Mouse (Mus musculus) T-cell, adult 66 days (primary cell): ENCODE measurements around the gene Slc23a4. TPM values are rescaled to one million over a fixed set of nuclear protein-coding genes. Genes with fewer than 3 reads are reported as not detected.

Source experiments
- total RNA-seq, 2 experiments: library from RNA; stranded (reverse); gene quantifications; 3 replicates in 1 of 2; 4 replicates in 1 of 2; pipeline ENCODE4 v1.2.4; 2023

Slc23a4 gene
- total RNA-seq: under 1 TPM; 0.27 to 0.67 TPM

GRCm38 (mm10) chr6:34988081-34988761 is at the start of gene Slc23a4:
Gene Slc23a4 (minus strand): TSS chr6:34988404.

DNA sequence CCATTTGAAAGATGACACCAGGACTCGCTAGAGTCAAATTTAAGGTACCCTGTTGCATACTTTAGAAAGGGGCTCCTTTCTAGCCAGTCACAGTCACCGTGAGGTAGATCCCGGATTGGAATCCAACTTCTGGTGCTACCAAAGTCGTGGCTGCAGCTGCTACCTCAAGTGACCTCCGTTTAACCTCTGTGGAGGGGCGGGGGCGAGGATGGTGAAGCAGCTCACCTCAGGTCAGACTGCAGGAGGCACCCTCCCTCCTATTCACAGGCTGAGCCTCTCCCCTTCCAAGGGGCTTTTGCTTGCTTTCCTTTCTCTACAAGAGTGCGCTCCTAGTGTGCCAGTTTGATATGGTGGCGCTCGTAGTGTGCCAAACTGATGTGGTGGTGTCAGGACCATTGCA is 68.2 kb downstream of the Slc23a4 start, which contains the start of gene Stra8:
Gene Stra8 (plus strand): TSS at position 208 of the 400 bp plus-strand sequence.

DNA sequence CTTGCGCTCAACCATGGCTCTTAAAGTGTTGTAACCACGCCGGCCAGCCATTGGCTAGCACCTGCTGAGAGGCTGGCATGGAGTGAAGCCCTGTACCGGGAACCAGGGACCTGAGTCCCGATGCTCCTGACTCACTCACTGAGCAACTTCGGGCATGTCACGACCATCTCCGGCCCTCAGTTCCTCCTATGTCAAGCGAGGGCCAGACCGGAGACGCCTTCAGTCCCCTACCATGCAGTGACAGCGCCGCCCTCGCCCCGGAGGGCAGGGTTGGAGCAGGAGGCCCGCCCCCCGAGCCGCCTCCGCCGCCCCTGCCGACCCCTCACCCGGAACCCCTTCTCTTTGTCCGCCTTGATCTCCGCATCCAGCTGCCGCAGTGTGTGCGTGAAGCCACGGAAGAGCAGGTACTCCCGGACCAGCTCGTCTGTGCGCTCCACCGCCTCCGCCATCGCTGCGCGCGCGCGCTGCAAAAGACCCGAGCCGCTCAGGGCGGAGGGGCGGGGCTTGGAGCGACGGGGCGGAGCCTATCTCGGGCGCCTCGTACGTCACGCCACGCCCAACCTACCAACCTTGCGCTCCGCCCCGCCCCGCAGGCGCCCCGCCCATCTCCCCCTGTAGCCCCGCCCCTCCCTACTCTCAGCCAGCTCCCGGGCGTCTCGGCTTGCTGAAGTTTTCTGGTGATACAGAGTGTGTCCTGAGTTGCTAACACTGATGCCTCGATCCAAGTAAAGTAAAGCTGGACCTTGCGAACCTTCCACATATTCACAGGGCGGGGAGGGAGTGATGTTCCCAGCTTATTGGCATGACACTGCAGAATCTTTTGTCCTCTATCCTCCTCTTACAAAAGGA is 77.6 kb downstream of the Slc23a4 start, which contains the start of gene Wdr91:
Gene Wdr91 (minus strand): TSS at position 506 of the 849 bp plus-strand sequence.

Other genes starting within 250 kb of the Slc23a4 start
- gene Agbl3, start 208.0 kb downstream of the Slc23a4 start, total RNA-seq: 1 to 10 TPM; 2.6 to 2.9 TPM
- 1 to 10 TPM; 4.7 to 6.1 TPM for gene Tmem140, start 125.3 kb downstream of the Slc23a4 start, total RNA-seq
- gene Cyren, start 110.3 kb downstream of the Slc23a4 start, total RNA-seq: 1 to 10 TPM; 4.3 to 8.8 TPM
- gene Wdr91, start 77.5 kb downstream of the Slc23a4 start, total RNA-seq: 10 to 100 TPM; 39.9 to 55.6 TPM
- not detected for gene Stra8, start 68.2 kb downstream of the Slc23a4 start, total RNA-seq
- gene Cnot4, start 145.3 kb upstream of the Slc23a4 start, total RNA-seq: 10 to 100 TPM; 54.9 to 59.3 TPM
- 10 to 100 TPM; 54.1 to 61.1 TPM for gene Nup205, start 189.0 kb upstream of the Slc23a4 start, total RNA-seq